20 mouse cellular contexts compared by ENCODE assay signal in the genomic region with DNA sequence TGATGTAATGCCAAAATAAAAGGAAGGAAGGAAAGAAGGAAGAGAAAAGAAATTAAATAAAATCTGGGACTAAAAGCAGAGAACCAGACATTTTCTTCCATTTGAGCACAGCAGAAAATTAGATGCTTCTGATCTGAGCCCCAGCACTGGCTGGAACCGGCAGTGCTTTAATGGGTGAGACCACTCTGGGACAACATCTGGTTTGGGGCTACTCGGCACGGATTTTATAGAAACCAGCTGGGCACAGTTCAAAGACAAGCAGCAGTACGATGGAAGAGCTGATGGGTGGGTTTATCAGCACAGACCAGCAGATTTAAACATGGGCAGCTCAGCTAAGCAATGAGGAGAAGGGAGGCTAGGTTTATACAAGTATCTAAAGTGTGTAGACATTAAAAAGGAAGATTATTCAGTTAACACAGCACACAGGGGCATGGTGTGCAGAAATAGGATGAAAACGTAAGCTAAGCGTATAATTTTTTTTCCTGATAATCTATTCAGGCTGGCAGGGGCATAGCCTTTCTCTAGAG. TPM values are rescaled to one million over a fixed set of nuclear protein-coding genes. Genes with fewer than 3 reads are reported as not detected.
DNase-seq lines count a peak whose midpoint lies in the region; ATAC-seq lines count a peak whose summit lies in the region.
"Had no signal": no experiment of that assay in that cellular context is flagged by ENCODE, and none has a peak within 500 bp of the region (broad histone marks: within the 10 kb centered on the region; RNA-seq: fewer than 3 reads in every experiment).

No protein-coding gene starts in this region.

- H3K27ac ChIP-seq in midbrain, embryonic 11.5 days (ENCODE audit: low read depth, low read length): no peak overlapping the region
- H3K27ac ChIP-seq in midbrain, embryonic 13.5 days: no peak overlapping the region
- H3K27ac ChIP-seq in limb, embryonic 10.5 days: peak overlapping the region; percentile 84
- H3K27ac ChIP-seq in neural tube, embryonic 11.5 days (ENCODE audit: low read depth, low read length): no peak overlapping the region
- H3K27ac ChIP-seq: hindbrain, embryonic 15.5 days; lung, embryonic 15.5 days; midbrain, embryonic 12.5 days had no signal

- no peaks in the 10 kb centered on the region for H3K4me1 ChIP-seq in midbrain, embryonic 11.5 days (ENCODE audit: control insufficient read depth, insufficient read depth, low read length)
- H3K4me1 ChIP-seq in midbrain, embryonic 13.5 days (replicated peaks): 0 out of 2 replicates have a peak, but pooled peaks cover 5% of the 10 kb centered on the region
- H3K4me1 ChIP-seq in limb, embryonic 10.5 days: peaks cover 50% of the 10 kb centered on the region
- H3K4me1 ChIP-seq in neural tube, embryonic 11.5 days (ENCODE audit: control insufficient read depth, insufficient read depth, low read length): no peaks in the 10 kb centered on the region
- H3K4me1 ChIP-seq: hindbrain, embryonic 15.5 days; lung, embryonic 15.5 days; midbrain, embryonic 12.5 days had no signal

- H3K4me3 ChIP-seq in midbrain, embryonic 11.5 days (ENCODE audit: low read depth, low read length): no peak overlapping the region
- no peak overlapping the region for H3K4me3 ChIP-seq in midbrain, embryonic 13.5 days (replicated peaks)
- peak overlapping the region; percentile 25; the same call in 1 of the 2 replicates for H3K4me3 ChIP-seq in limb, embryonic 10.5 days
- no peak overlapping the region for H3K4me3 ChIP-seq in neural tube, embryonic 11.5 days (ENCODE audit: low read depth, low read length)
- H3K4me3 ChIP-seq: hindbrain, embryonic 15.5 days; lung, embryonic 15.5 days; midbrain, embryonic 12.5 days had no signal

- H3K27me3 ChIP-seq in midbrain, embryonic 11.5 days (ENCODE audit: control insufficient read depth, insufficient read depth, low read length): no peaks in the 10 kb centered on the region
- H3K27me3 ChIP-seq in midbrain, embryonic 13.5 days: no peaks in the 10 kb centered on the region
- H3K27me3 ChIP-seq in limb, embryonic 10.5 days (ENCODE audit: low read depth, poor library complexity, severe bottlenecking): no peaks in the 10 kb centered on the region
- no peaks in the 10 kb centered on the region for H3K27me3 ChIP-seq in neural tube, embryonic 11.5 days (ENCODE audit: control insufficient read depth, insufficient read depth, low read length)
- H3K27me3 ChIP-seq: hindbrain, embryonic 15.5 days; lung, embryonic 15.5 days; midbrain, embryonic 12.5 days had no signal

- WGBS in midbrain, embryonic 11.5 days: 81% methylated on average over 6 of the region's 6 CpGs
- WGBS in midbrain, embryonic 13.5 days: 75% methylated on average over 6 of the region's 6 CpGs
- 26% methylated on average over 6 of the region's 6 CpGs for whole genome bisulfite sequencing in limb, embryonic 10.5 days
- 53% methylated on average over 6 of the region's 6 CpGs for WGBS in neural tube, embryonic 11.5 days

- DNase-seq in embryo, embryonic 10 days (ENCODE audit: low spot score): peak; percentile 68
- no peak for DNase-seq in embryo, embryonic 9.5 days (ENCODE audit: extremely low spot score)
- peak; percentile 81 for DNase-seq in midbrain, embryonic 11.5 days (ENCODE audit: low spot score, missing footprints)
- DNase-seq in limb, embryonic 10.5 days (ENCODE audit: low spot score): peak; percentile 82
- DNase-seq in neural tube, embryonic 11.5 days (ENCODE audit: low spot score): peak; percentile 20
- no peak for DNase-seq in cerebellum, postnatal 4 days (ENCODE audit: low spot score in 2 of 2)
- DNase-seq in heart, postnatal 4 days: no peak
- DNase-seq: adrenal gland, postnatal 10 days; cerebellum, adult 9-11 months; gastrocnemius, postnatal 36 days; kidney, adult 11 months; lung, postnatal 4 days; thymus, adult 2 months had no signal

- no peak for ATAC-seq in midbrain, embryonic 11.5 days (ENCODE audit: low FRiP score)
- no peak for ATAC-seq in midbrain, embryonic 13.5 days
- no peak for ATAC-seq in neural tube, embryonic 11.5 days (ENCODE audit: insufficient read depth, low FRiP score, low TSS enrichment)
- ATAC-seq: forebrain, embryonic 14.5 days; Patski had no signal

- H3K4me2 ChIP-seq in midbrain, embryonic 11.5 days: no peak overlapping the region
- H3K4me2 ChIP-seq in midbrain, embryonic 13.5 days (replicated peaks): no peak overlapping the region
- no peak overlapping the region for H3K4me2 ChIP-seq in neural tube, embryonic 11.5 days (ENCODE audit: low read depth)
- H3K4me2 ChIP-seq: hindbrain, embryonic 15.5 days; liver, embryonic 11.5 days; lung, embryonic 15.5 days; midbrain, embryonic 12.5 days had no signal

- no peaks in the 10 kb centered on the region for H3K36me3 ChIP-seq in midbrain, embryonic 11.5 days (ENCODE audit: control insufficient read depth, insufficient read depth, low read length)
- no peaks in the 10 kb centered on the region for H3K36me3 ChIP-seq in midbrain, embryonic 13.5 days
- H3K36me3 ChIP-seq in limb, embryonic 10.5 days: peaks cover 2% of the 10 kb centered on the region; the same call in 1 of the 2 replicates
- H3K36me3 ChIP-seq in neural tube, embryonic 11.5 days (ENCODE audit: control insufficient read depth, insufficient read depth, low read length): no peaks in the 10 kb centered on the region
- H3K36me3 ChIP-seq: hindbrain, embryonic 15.5 days; lung, embryonic 15.5 days; midbrain, embryonic 12.5 days had no signal

- H3K9ac ChIP-seq in midbrain, embryonic 11.5 days (ENCODE audit: low read length): no peak overlapping the region
- no peak overlapping the region for H3K9ac ChIP-seq in midbrain, embryonic 13.5 days (replicated peaks)
- H3K9ac ChIP-seq in neural tube, embryonic 11.5 days (ENCODE audit: low read length): no peak overlapping the region
- H3K9ac ChIP-seq: hindbrain, embryonic 15.5 days; lung, embryonic 15.5 days; midbrain, embryonic 12.5 days had no signal

- H3K9me3 ChIP-seq in midbrain, embryonic 11.5 days (ENCODE audit: control insufficient read depth, low read length): no peaks in the 10 kb centered on the region
- no peaks in the 10 kb centered on the region for H3K9me3 ChIP-seq in midbrain, embryonic 13.5 days
- H3K9me3 ChIP-seq in limb, embryonic 10.5 days (replicated peaks): no peaks in the 10 kb centered on the region
- no peaks in the 10 kb centered on the region for H3K9me3 ChIP-seq in neural tube, embryonic 11.5 days (ENCODE audit: control insufficient read depth, low read length)
- H3K9me3 ChIP-seq: hindbrain, embryonic 15.5 days; lung, embryonic 15.5 days; midbrain, embryonic 12.5 days had no signal

RNA-seq across cellular contexts. Expression of a gene that starts 46.2 kb away (rescaled TPM):
- 16.0 and 16.4 TPM in 2 replicates for polyA plus RNA-seq in midbrain, embryonic 11.5 days (2014; fragmentation: Nextera tagmentation; extraction: Ambion mirVana)
- 14.2 and 15.1 TPM in 2 replicates for polyA plus RNA-seq in midbrain, embryonic 13.5 days (2015; fragmentation: Nextera tagmentation; extraction: Ambion mirVana)
- polyA plus RNA-seq in limb, embryonic 10.5 days (2016; fragmentation: Nextera tagmentation; extraction: Ambion mirVana): 25.2 and 26.5 TPM in 2 replicates
- polyA plus RNA-seq in neural tube, embryonic 11.5 days (2014; fragmentation: Nextera tagmentation; extraction: Ambion mirVana): 15.1 and 19.0 TPM in 2 replicates
- 1 to 10 TPM; 6.4 to 7.6 TPM for total RNA-seq in heart, postnatal 4 days (2021)

Comparison
In these comparisons a context has a peak if more than half of its experiments do, and no peak if none do; other contexts are left out.
1. DNase-seq: peak in embryo, embryonic 10 days (single experiment), midbrain, embryonic 11.5 days (single experiment), limb, embryonic 10.5 days (single experiment) and neural tube, embryonic 11.5 days (single experiment); none in embryo, embryonic 9.5 days (single experiment), cerebellum, postnatal 4 days (0 of 2) and heart, postnatal 4 days (single experiment).